Mouse (Mus musculus) embryonic facial prominence, embryonic 10.5 days (tissue): Measurements from ENCODE around the gene Ubac2. TPM values are rescaled to one million over a fixed set of nuclear protein-coding genes. Genes with fewer than 3 reads are reported as not detected.

Source experiments
- DNase-seq: peaks from one replicate; pipeline ENCODE4 v3.0.0-alpha.2; 2017; ENCODE audit warnings: low spot score
- H3K27ac ChIP-seq: fragments of 300-500 bp; sonication (generic); replicated peaks from 2 replicates; pipeline ENCODE4 v1.5.1; 2016; ENCODE audit warnings: mild to moderate bottlenecking
- H3K27me3 ChIP-seq: fragments of 300-500 bp; sonication (generic); replicated peaks from 2 replicates; pipeline ENCODE4 v1.6.1; 2016; ENCODE audit warnings: low read depth, mild to moderate bottlenecking; ENCODE audit not compliant: poor library complexity, severe bottlenecking
- H3K36me3 ChIP-seq: fragments of 300-500 bp; sonication (generic); replicated peaks from 2 replicates; pipeline ENCODE4 v1.6.1; 2016; ENCODE audit warnings: mild to moderate bottlenecking, moderate library complexity
- H3K4me1 ChIP-seq: fragments of 300-500 bp; sonication (generic); 2 replicates; pipeline ENCODE4 v1.6.1; 2016
- H3K4me3 ChIP-seq: fragments of 300-500 bp; sonication (generic); 2 replicates; pipeline ENCODE4 v1.5.1; 2016; ENCODE audit warnings: mild to moderate bottlenecking, moderate library complexity
- H3K9me3 ChIP-seq: fragments of 300-500 bp; sonication (generic); 2 replicates; pipeline ENCODE4 v1.6.1; 2016; ENCODE audit warnings: mild to moderate bottlenecking
- WGBS: fragments of 180-500 bp; shearing (Covaris S2); methylation state at CpG from one replicate; pipeline ENCODE4 v1.1.7; 2016; 5-methylcytosine and 5-hydroxymethylcytosine counted together
- polyA plus RNA-seq: library from polyadenylated mRNA; unstranded; fragments of >200 nt; fragmentation: Nextera tagmentation; extraction: Ambion mirVana; gene quantifications from 2 replicates; pipeline ENCODE4 v1.2.1, GENCODE M21; 2016

The Ubac2 gene
- polyA plus RNA-seq, 1 experiment from 2014 or later, result 70.5 TPM

GRCm38 (mm10) chr14:122034451-122034850 is 156.0 kb downstream of the Ubac2 start, which contains the start of gene Timm8a2:
Timm8a2 (plus strand) TSS chr14:122034674.
- Histone ChIP-seq H3K9me3 (peaks cover 3% of the 10 kb centered on the region; the same call in 1 of the 2 replicates), H3K4me1 (no peaks in the 10 kb centered on the region), H3K4me3 (no peak within 1 kb of the TSS), H3K27ac (no peak within 1 kb of the TSS), H3K36me3 (no peaks in the 10 kb centered on the region), H3K27me3 (no peaks in the 10 kb centered on the region)
- no peak for DNase-seq
- WGBS, result 94% methylated on average over 13 of the region's 13 CpGs

- Histone ChIP-seq H3K27me3 (no peaks in the 10 kb centered on the region), H3K4me1 (no peaks in the 10 kb centered on the region), H3K36me3 (no peaks in the 10 kb centered on the region), H3K4me3 (no peak overlapping the region), H3K27ac (no peak overlapping the region), H3K9me3 (peaks cover 3% of the 10 kb centered on the region; the same call in 1 of the 2 replicates)
- no peak for DNase-seq
- WGBS, result 89% methylated on average over 1 of the region's 1 CpGs
Observed at GRCm38 (mm10) chr14:122035181-122035580, 156.8 kb downstream of the Ubac2 start.

GRCm38 (mm10) chr14:122035860-122036259 is 157.4 kb downstream of the Ubac2 start:
- H3K36me3 ChIP-seq, result no peaks in the 10 kb centered on the region
- WGBS, result 90% methylated on average over 2 of the region's 2 CpGs
- H3K27ac ChIP-seq, result no peak overlapping the region
- H3K27me3 ChIP-seq, result no peaks in the 10 kb centered on the region
- no peak for DNase-seq
- H3K4me1 ChIP-seq, result no peaks in the 10 kb centered on the region
- peaks cover 3% of the 10 kb centered on the region; the same call in 1 of the 2 replicates for H3K9me3 ChIP-seq
- no peak overlapping the region for H3K4me3 ChIP-seq

- no peak overlapping the region for H3K27ac ChIP-seq
- DNase-seq, result no peak
- H3K4me1 ChIP-seq, result no peaks in the 10 kb centered on the region
- H3K4me3 ChIP-seq, result no peak overlapping the region
- no peaks in the 10 kb centered on the region for H3K27me3 ChIP-seq
- H3K36me3 ChIP-seq, result no peaks in the 10 kb centered on the region
- H3K9me3 ChIP-seq, result peaks cover 3% of the 10 kb centered on the region; the same call in 1 of the 2 replicates
- 87% methylated on average over 13 of the region's 13 CpGs for WGBS
Observed at GRCm38 (mm10) chr14:122038874-122039647, 160.6 kb downstream of the Ubac2 start.

GRCm38 (mm10) chr14:122041413-122041825 is 163.0 kb downstream of the Ubac2 start:
- no peaks in the 10 kb centered on the region for H3K4me1 ChIP-seq
- H3K9me3 ChIP-seq, result 0 out of 2 replicates have a peak, but pooled peaks cover 6% of the 10 kb centered on the region
- H3K36me3 ChIP-seq, result no peaks in the 10 kb centered on the region
- H3K27me3 ChIP-seq, result no peaks in the 10 kb centered on the region
- 92% methylated on average over 3 of the region's 3 CpGs for WGBS
- DNase-seq, result no peak
- no peak overlapping the region for H3K4me3 ChIP-seq
- no peak overlapping the region for H3K27ac ChIP-seq

- no peaks in the 10 kb centered on the region for H3K36me3 ChIP-seq
- 80% methylated on average over 8 of the region's 8 CpGs for WGBS
- no peak for DNase-seq
- H3K4me3 ChIP-seq, result no peak overlapping the region
- no peaks in the 10 kb centered on the region for H3K27me3 ChIP-seq
- H3K4me1 ChIP-seq, result no peaks in the 10 kb centered on the region
- H3K9me3 ChIP-seq, result 0 out of 2 replicates have a peak, but pooled peaks cover 6% of the 10 kb centered on the region
- H3K27ac ChIP-seq, result no peak overlapping the region
Observed at GRCm38 (mm10) chr14:122042142-122042694, 163.8 kb downstream of the Ubac2 start.

- Histone ChIP-seq H3K27ac (no peak overlapping the region), H3K27me3 (no peaks in the 10 kb centered on the region), H3K36me3 (no peaks in the 10 kb centered on the region), H3K4me3 (no peak overlapping the region), H3K4me1 (no peaks in the 10 kb centered on the region), H3K9me3 (0 out of 2 replicates have a peak, but pooled peaks cover 6% of the 10 kb centered on the region)
- DNase-seq, result no peak
- 92% methylated on average over 8 of the region's 8 CpGs for WGBS
Observed at GRCm38 (mm10) chr14:122047784-122048183, 169.4 kb downstream of the Ubac2 start.

- Histone ChIP-seq H3K9me3 (0 out of 2 replicates have a peak, but pooled peaks cover 6% of the 10 kb centered on the region), H3K4me1 (no peaks in the 10 kb centered on the region), H3K27me3 (no peaks in the 10 kb centered on the region), H3K36me3 (no peaks in the 10 kb centered on the region), H3K4me3 (no peak overlapping the region), H3K27ac (no peak overlapping the region)
- no peak for DNase-seq
- WGBS, result 85% methylated on average over 9 of the region's 9 CpGs
Observed at GRCm38 (mm10) chr14:122048816-122049215, 170.4 kb downstream of the Ubac2 start.

GRCm38 (mm10) chr14:122052896-122053635 is 174.6 kb downstream of the Ubac2 start:
- no peak overlapping the region for H3K4me3 ChIP-seq
- DNase-seq, result no peak
- H3K27ac ChIP-seq, result no peak overlapping the region
- H3K27me3 ChIP-seq, result no peaks in the 10 kb centered on the region
- 88% methylated on average over 9 of the region's 9 CpGs for WGBS
- H3K36me3 ChIP-seq, result no peaks in the 10 kb centered on the region
- no peaks in the 10 kb centered on the region for H3K9me3 ChIP-seq
- H3K4me1 ChIP-seq, result peaks cover 4% of the 10 kb centered on the region

- Histone ChIP-seq H3K27ac (no peak overlapping the region), H3K4me3 (no peak overlapping the region), H3K36me3 (no peaks in the 10 kb centered on the region), H3K27me3 (no peaks in the 10 kb centered on the region), H3K9me3 (no peaks in the 10 kb centered on the region), H3K4me1 (peaks cover 8% of the 10 kb centered on the region)
- no peak for DNase-seq
- 81% methylated on average over 6 of the region's 6 CpGs for WGBS
Observed at GRCm38 (mm10) chr14:122056871-122057270, 178.5 kb downstream of the Ubac2 start.

GRCm38 (mm10) chr14:122057941-122058346 is 179.5 kb downstream of the Ubac2 start:
- Histone ChIP-seq H3K4me1 (peaks cover 8% of the 10 kb centered on the region), H3K36me3 (no peaks in the 10 kb centered on the region), H3K27ac (no peak overlapping the region), H3K4me3 (no peak overlapping the region), H3K9me3 (no peaks in the 10 kb centered on the region), H3K27me3 (no peaks in the 10 kb centered on the region)
- DNase-seq, result no peak
- WGBS, result 48% methylated on average over 2 of the region's 2 CpGs

- DNase-seq, result peak; percentile 74
- H3K27me3 ChIP-seq, result no peaks in the 10 kb centered on the region
- H3K27ac ChIP-seq, result no peak overlapping the region
- peaks cover 8% of the 10 kb centered on the region for H3K4me1 ChIP-seq
- no peaks in the 10 kb centered on the region for H3K9me3 ChIP-seq
- no peaks in the 10 kb centered on the region for H3K36me3 ChIP-seq
- no peak overlapping the region for H3K4me3 ChIP-seq
- WGBS, result 16% methylated on average over 3 of the region's 3 CpGs
Observed at GRCm38 (mm10) chr14:122060642-122061041, 182.2 kb downstream of the Ubac2 start.
